14 mouse cellular contexts compared by ENCODE assay signal in genomic region chr3:36202932-36203331, GRCm38 (mm10). TPM values are rescaled to one million over a fixed set of nuclear protein-coding genes. Genes with fewer than 3 reads are reported as not detected.
A peak's percentile ranks its signal among the peaks of the same experiment; 100 is the strongest.
DNase-seq lines count a peak whose midpoint lies in the region; ATAC-seq and TF ChIP-seq lines count a peak whose summit lies in the region.
"Had no signal": no experiment of that assay in that cellular context is flagged by ENCODE, and none has a peak within 500 bp of the region (broad histone marks: within the 10 kb centered on the region; RNA-seq: fewer than 3 reads in every experiment).

No protein-coding gene starts in this region.

- no peak overlapping the region for H3K4me2 ChIP-seq in heart, embryonic 16.5 days (ENCODE audit: low read depth, low read length)
- no peak overlapping the region for H3K4me2 ChIP-seq in lung, embryonic 14.5 days
- H3K4me2 ChIP-seq: neural tube, embryonic 13.5 days had no signal

- H3K9ac ChIP-seq in heart, embryonic 16.5 days (ENCODE audit: low read length) = no peak overlapping the region
- no peak overlapping the region for H3K9ac ChIP-seq in lung, embryonic 14.5 days
- H3K9ac ChIP-seq: neural tube, embryonic 13.5 days had no signal

- no peak overlapping the region for H3K4me3 ChIP-seq in heart, embryonic 16.5 days (ENCODE audit: low read length)
- H3K4me3 ChIP-seq in lung, embryonic 14.5 days (ENCODE audit: low read depth, low read length) = no peak overlapping the region
- H3K4me3 ChIP-seq: neural tube, embryonic 13.5 days had no signal

- H3K4me1 ChIP-seq in heart, embryonic 16.5 days (ENCODE audit: control insufficient read depth, insufficient read depth, low read length) = no peaks in the 10 kb centered on the region
- no peaks in the 10 kb centered on the region for H3K4me1 ChIP-seq in lung, embryonic 14.5 days (ENCODE audit: insufficient read depth)
- H3K4me1 ChIP-seq: neural tube, embryonic 13.5 days had no signal

- no peaks in the 10 kb centered on the region for H3K27me3 ChIP-seq in heart, embryonic 16.5 days (ENCODE audit: control insufficient read depth, insufficient read depth, low read length)
- H3K27me3 ChIP-seq in lung, embryonic 14.5 days (ENCODE audit: insufficient read depth, low read length) = no peaks in the 10 kb centered on the region
- H3K27me3 ChIP-seq: neural tube, embryonic 13.5 days had no signal

- ATAC-seq in heart, embryonic 16.5 days (replicated peaks; ENCODE audit: extremely low read depth, insufficient read depth, low FRiP score) = peak; percentile 60; the same call in 1 of the 2 replicates
- ATAC-seq in lung, embryonic 14.5 days (ENCODE audit: insufficient read depth) = peak; percentile 88
- ATAC-seq: CD4-positive, CD25-positive, alpha-beta regulatory T cell, adult 4 months had no signal

- TF ChIP-seq CTCF in lung, embryonic 14.5 days (IDR thresholded peaks at IDR 0.05; ENCODE audit: low read depth) = no peak
- TF ChIP-seq CTCF in brain, embryonic 14.5 days (IDR thresholded peaks at IDR 0.05; ENCODE audit: borderline replicate concordance, extremely low read depth, insufficient read depth, insufficient read length) = no peak

- H3K36me3 ChIP-seq in heart, embryonic 16.5 days (ENCODE audit: control insufficient read depth, insufficient read depth) = no peaks in the 10 kb centered on the region
- H3K36me3 ChIP-seq in lung, embryonic 14.5 days (ENCODE audit: insufficient read depth) = no peaks in the 10 kb centered on the region
- H3K36me3 ChIP-seq: neural tube, embryonic 13.5 days had no signal

- H3K9me3 ChIP-seq in heart, embryonic 16.5 days (replicated peaks; ENCODE audit: control insufficient read depth, low read length) = no peaks in the 10 kb centered on the region
- no peaks in the 10 kb centered on the region for H3K9me3 ChIP-seq in lung, embryonic 14.5 days (ENCODE audit: low read depth, low read length)
- H3K9me3 ChIP-seq: neural tube, embryonic 13.5 days had no signal

- DNase-seq in heart, adult 11 months = no peak
- DNase-seq in lung, embryonic 14.5 days = peak; percentile 69
- no peak for DNase-seq in lung, postnatal 4 days
- peak; percentile 31 for DNase-seq in brain, embryonic 14.5 days (ENCODE audit: low read depth)
- DNase-seq in lung, postnatal 10 days = peak; percentile 28
- no peak for DNase-seq in thymus, adult 18-20 months
- DNase-seq: cerebellum, adult 9-11 months; retina, postnatal 1 day; thymus, postnatal 14 days had no signal

- no peak overlapping the region for H3K27ac ChIP-seq in heart, embryonic 16.5 days (ENCODE audit: low read length)
- H3K27ac ChIP-seq in lung, embryonic 14.5 days (ENCODE audit: low read depth) = no peak overlapping the region
- H3K27ac ChIP-seq: kidney, postnatal 0 days; macrophage; neural tube, embryonic 13.5 days had no signal

- 51% methylated on average over 7 of the region's 7 CpGs for WGBS in heart, embryonic 16.5 days
- WGBS in lung, embryonic 14.5 days = 50% methylated on average over 7 of the region's 7 CpGs

- TF ChIP-seq POLR2A in brain, embryonic 14.5 days (IDR thresholded peaks at IDR 0.05; ENCODE audit: borderline replicate concordance, extremely low read depth, insufficient read depth, insufficient read length, poor library complexity, severe bottlenecking) = no peak

RNA-seq across cellular contexts. Expression of gene Qrfpr, which starts 19.2 kb away (rescaled TPM):
- polyA plus RNA-seq in heart, embryonic 16.5 days (2015; fragmentation: Nextera tagmentation; extraction: Ambion mirVana) = 0.24 and 0.95 TPM in 2 replicates
- polyA plus RNA-seq in lung, embryonic 14.5 days (2014; fragmentation: Nextera tagmentation; extraction: Ambion mirVana) = 0.13 TPM in 1 of 2 replicates, not detected in the other
- 1.4 and 1.5 TPM in 2 replicates for polyA plus RNA-seq in brain, embryonic 14.5 days (2012; rRNA removed)
- polyA plus RNA-seq: CD4-positive, CD25-positive, alpha-beta regulatory T cell, adult 4 months; kidney, postnatal 0 days; macrophage had no signal

RNA-seq across cellular contexts. Expression of gene D3Ertd254e, which starts 52.1 kb away (rescaled TPM):
- polyA plus RNA-seq in heart, embryonic 16.5 days (2015; fragmentation: Nextera tagmentation; extraction: Ambion mirVana) = 4.6 and 5.6 TPM in 2 replicates
- 9.7 and 10.4 TPM in 2 replicates for polyA plus RNA-seq in lung, embryonic 14.5 days (2014; fragmentation: Nextera tagmentation; extraction: Ambion mirVana)
- polyA plus RNA-seq in brain, embryonic 14.5 days (2012; rRNA removed) = 3.9 and 7.5 TPM in 2 replicates

Comparison
In these comparisons a context has a peak if more than half of its experiments do, and no peak if none do; other contexts are left out.
1. DNase-seq: peak in lung, embryonic 14.5 days (single experiment), brain, embryonic 14.5 days (single experiment) and lung, postnatal 10 days (single experiment); none in heart, adult 11 months (single experiment), lung, postnatal 4 days (0 of 2) and thymus, adult 18-20 months (0 of 2).